Mouse (Mus musculus) ES-Bruce4 (cell line): ENCODE data around the gene Mecom. TPM values are rescaled to one million over a fixed set of nuclear protein-coding genes. Genes with fewer than 3 reads are reported as not detected.

Experiments
- H3K27ac ChIP-seq: 2 replicates; pipeline ENCODE4 v1.5.1; 2012; ENCODE audit warnings: low read length, inconsistent platforms; ENCODE audit not compliant: insufficient read depth
- H3K27me3 ChIP-seq: 2 replicates; pipeline ENCODE4 v1.6.1; 2012; ENCODE audit warnings: mild to moderate bottlenecking, low read length, inconsistent platforms; ENCODE audit not compliant: control insufficient read depth, poor library complexity, insufficient read depth, severe bottlenecking
- H3K36me3 ChIP-seq: 2 replicates; pipeline ENCODE4 v1.6.1; 2012; ENCODE audit warnings: inconsistent platforms, mild to moderate bottlenecking, low read length, moderate library complexity; ENCODE audit not compliant: control insufficient read depth, poor library complexity, insufficient read depth, severe bottlenecking
- H3K4me1 ChIP-seq: one replicate; pipeline ENCODE4 v1.8.1; 2011; ENCODE audit warnings: low read length; ENCODE audit not compliant: control insufficient read depth, insufficient read depth
- H3K4me3 ChIP-seq: 2 replicates; pipeline ENCODE4 v1.5.1; 2011; ENCODE audit warnings: low read depth, mild to moderate bottlenecking, low read length
- H3K9ac ChIP-seq: 2 replicates; pipeline ENCODE4 v1.6.1; 2012; ENCODE audit warnings: low read depth, mild to moderate bottlenecking, inconsistent platforms; ENCODE audit not compliant: poor library complexity, severe bottlenecking
- H3K9me3 ChIP-seq: replicated peaks from 2 replicates; pipeline ENCODE4 v1.6.1; 2012; ENCODE audit warnings: mild to moderate bottlenecking, low read length, inconsistent platforms; ENCODE audit not compliant: control insufficient read depth, poor library complexity, insufficient read depth, severe bottlenecking
- CTCF ChIP-seq: IDR thresholded peaks from one replicate; pipeline ENCODE4 v1.8.1; 2011; ENCODE audit warnings: low read depth, low read length
- EP300 ChIP-seq: IDR thresholded peaks from 2 replicates; pipeline ENCODE4 v1.6.1; 2011; ENCODE audit warnings: low read depth, low read length; ENCODE audit not compliant: insufficient read depth
- POLR2A ChIP-seq: IDR thresholded peaks from one replicate; pipeline ENCODE4 v1.8.1; 2011; ENCODE audit warnings: low read length; ENCODE audit not compliant: insufficient read depth
- polyA plus RNA-seq: library from polyadenylated mRNA; stranded (reverse); fragments of >200 nt; gene quantifications from 2 replicates; pipeline ENCODE4 v1.2.4, GENCODE M21; 2011; ENCODE audit warnings: low read depth; ENCODE audit not compliant: missing spikeins, insufficient read depth, insufficient read length

The Mecom gene
- polyA plus RNA-seq, 1 experiment: 0.24 TPM

- H3K27me3 ChIP-seq: no peaks in the 10 kb centered on the region
- H3K36me3 ChIP-seq: no peaks in the 10 kb centered on the region
- H3K4me3 ChIP-seq: no peak overlapping the region
- no peaks in the 10 kb centered on the region for H3K9me3 ChIP-seq
- H3K4me1 ChIP-seq: no peaks in the 10 kb centered on the region
- no peak overlapping the region for H3K27ac ChIP-seq
- TF ChIP-seq EP300: no peak
- no peak overlapping the region for H3K9ac ChIP-seq
Observed at GRCm38 (mm10) chr3:29959051-29959450, 588.8 kb downstream of the Mecom start.

GRCm38 (mm10) chr3:29957365-29958236 is 590.2 kb downstream of the Mecom start:
- H3K36me3 ChIP-seq: no peaks in the 10 kb centered on the region
- H3K9ac ChIP-seq: no peak overlapping the region
- no peaks in the 10 kb centered on the region for H3K9me3 ChIP-seq
- TF ChIP-seq CTCF (no peak), POLR2A (no peak), EP300 (no peak)
- H3K4me1 ChIP-seq: no peaks in the 10 kb centered on the region
- H3K4me3 ChIP-seq: no peak overlapping the region
- no peak overlapping the region for H3K27ac ChIP-seq
- H3K27me3 ChIP-seq: no peaks in the 10 kb centered on the region

GRCm38 (mm10) chr3:29953269-29953668 is 594.5 kb downstream of the Mecom start:
- no peaks in the 10 kb centered on the region for H3K36me3 ChIP-seq
- H3K9me3 ChIP-seq: no peaks in the 10 kb centered on the region
- H3K4me1 ChIP-seq: no peaks in the 10 kb centered on the region
- H3K27ac ChIP-seq: no peak overlapping the region
- H3K27me3 ChIP-seq: no peaks in the 10 kb centered on the region
- no peak for TF ChIP-seq CTCF
- no peak for TF ChIP-seq POLR2A
- TF ChIP-seq EP300: no peak
- H3K9ac ChIP-seq: no peak overlapping the region
- H3K4me3 ChIP-seq: no peak overlapping the region

GRCm38 (mm10) chr3:29950853-29951252 is 597.0 kb downstream of the Mecom start:
- Histone ChIP-seq H3K4me1 (no peaks in the 10 kb centered on the region), H3K27ac (no peak overlapping the region), H3K9ac (no peak overlapping the region), H3K36me3 (no peaks in the 10 kb centered on the region), H3K27me3 (no peaks in the 10 kb centered on the region), H3K9me3 (no peaks in the 10 kb centered on the region), H3K4me3 (no peak overlapping the region)
- TF ChIP-seq POLR2A (no peak), CTCF (no peak), EP300 (no peak)

- Histone ChIP-seq H3K4me3 (no peak overlapping the region), H3K9ac (no peak overlapping the region), H3K27me3 (no peaks in the 10 kb centered on the region; the same call in 1 of the 2 replicates), H3K27ac (no peak overlapping the region), H3K36me3 (no peaks in the 10 kb centered on the region), H3K9me3 (peaks cover 1% of the 10 kb centered on the region; the same call in 1 of the 2 replicates), H3K4me1 (no peaks in the 10 kb centered on the region)
- no peak for TF ChIP-seq POLR2A
- no peak for TF ChIP-seq CTCF
- TF ChIP-seq EP300: no peak
Observed at GRCm38 (mm10) chr3:29903596-29904308, 644.1 kb downstream of the Mecom start.

Other genes starting within 250 kb of the Mecom start
- not detected in 2 replicates for gene Actrt3, start 51.9 kb upstream of the Mecom start, polyA plus RNA-seq
- gene Mynn, start 54.1 kb upstream of the Mecom start, polyA plus RNA-seq: 25.9 and 26.1 TPM in 2 replicates
- 2.4 and 3.3 TPM in 2 replicates for gene Lrriq4, start 96.5 kb upstream of the Mecom start, polyA plus RNA-seq
- gene Lrrc34, start 99.9 kb upstream of the Mecom start, polyA plus RNA-seq: 31.1 and 36.1 TPM in 2 replicates
- gene Lrrc31, start 151.8 kb upstream of the Mecom start, polyA plus RNA-seq: 16.8 and 19.9 TPM in 2 replicates
- not detected in 2 replicates for gene Samd7, start 198.3 kb upstream of the Mecom start, polyA plus RNA-seq
- 63.5 and 65.0 TPM in 2 replicates for gene Sec62, start 244.9 kb upstream of the Mecom start, polyA plus RNA-seq